Mouse (Mus musculus) bone marrow, adult 2 months (tissue): ENCODE measurements around the gene Tmem231.

Experiments
- CTCF ChIP-seq: fragments of 200-500 bp; IDR thresholded peaks from 2 replicates; pipeline ENCODE4 v1.5.1; 2011; ENCODE audit warnings: low read length, control low read depth; ENCODE audit not compliant: control insufficient read depth, insufficient read depth
- POLR2A ChIP-seq: fragments of 200-500 bp; IDR thresholded peaks from 2 replicates; pipeline ENCODE4 v1.6.1; 2011; ENCODE audit warnings: low read depth, mild to moderate bottlenecking, control low read depth, low read length, borderline replicate concordance; ENCODE audit not compliant: control insufficient read depth

GRCm38 (mm10) chr8:111963546-111963945, 29.9 kb upstream of the Tmem231 start:
- TF ChIP-seq CTCF (no peak), POLR2A (no peak)
